Mouse (Mus musculus) midbrain, embryonic 16.5 days (tissue): ENCODE measurements around the gene Ctsd. TPM values are rescaled to one million over a fixed set of nuclear protein-coding genes. Genes with fewer than 3 reads are reported as not detected.

ENCODE experiments used
- ATAC-seq: fragments of 200-750 bp; cut with Nextera tagmentation; 2 replicates; pipeline ENCODE4 v1.8.0; 2017; ENCODE audit warnings: moderate TSS enrichment
- H3K27ac ChIP-seq: fragments of 300-500 bp; sonication (generic); 2 replicates; pipeline ENCODE4 v1.5.1; 2014; ENCODE audit warnings: mild to moderate bottlenecking, low read length, mixed read lengths
- H3K27me3 ChIP-seq: fragments of 300-500 bp; sonication (generic); 2 replicates; pipeline ENCODE4 v1.6.1; 2014; ENCODE audit warnings: low read depth, low read length, mixed read lengths; ENCODE audit not compliant: control insufficient read depth, insufficient read depth
- H3K36me3 ChIP-seq: fragments of 300-500 bp; sonication (generic); 2 replicates; pipeline ENCODE4 v1.6.1; 2014; ENCODE audit warnings: mild to moderate bottlenecking, low read length, moderate library complexity, mixed read lengths; ENCODE audit not compliant: control insufficient read depth, insufficient read depth
- H3K4me1 ChIP-seq: fragments of 300-500 bp; sonication (generic); 2 replicates; pipeline ENCODE4 v1.6.1; 2014; ENCODE audit warnings: mild to moderate bottlenecking, low read length, mixed read lengths; ENCODE audit not compliant: control insufficient read depth, insufficient read depth
- H3K4me2 ChIP-seq: fragments of 300-500 bp; sonication (generic); 2 replicates; pipeline ENCODE4 v1.6.1; 2014; ENCODE audit warnings: mild to moderate bottlenecking, low read length, mixed read lengths
- H3K4me3 ChIP-seq: fragments of 300-500 bp; sonication (generic); 2 replicates; pipeline ENCODE4 v1.5.1; 2014; ENCODE audit warnings: low read depth, mild to moderate bottlenecking, low read length, moderate library complexity, mixed read lengths
- H3K9ac ChIP-seq: fragments of 300-500 bp; sonication (generic); 2 replicates; pipeline ENCODE4 v1.6.1; 2014; ENCODE audit warnings: low read depth, low read length, mixed read lengths
- H3K9me3 ChIP-seq: fragments of 300-500 bp; sonication (generic); replicated peaks from 2 replicates; pipeline ENCODE4 v1.6.1; 2014; ENCODE audit warnings: mild to moderate bottlenecking, low read length, mixed read lengths; ENCODE audit not compliant: control insufficient read depth, poor library complexity, severe bottlenecking
- WGBS: fragments of 180-500 bp; shearing (Covaris S2); extraction: QIAGEN DNeasy Blood & Tissue Kit; methylation state at CpG from one replicate; pipeline ENCODE4 v1.1.7; 2014; 5-methylcytosine and 5-hydroxymethylcytosine counted together
- polyA plus RNA-seq: library from polyadenylated mRNA; unstranded; fragments of >200 nt; fragmentation: Nextera tagmentation; extraction: Ambion mirVana; gene quantifications from 2 replicates; pipeline ENCODE4 v1.2.1, GENCODE M21; 2015

Ctsd gene
- polyA plus RNA-seq, 1 experiment from 2014 or later: 289 TPM

DNA sequence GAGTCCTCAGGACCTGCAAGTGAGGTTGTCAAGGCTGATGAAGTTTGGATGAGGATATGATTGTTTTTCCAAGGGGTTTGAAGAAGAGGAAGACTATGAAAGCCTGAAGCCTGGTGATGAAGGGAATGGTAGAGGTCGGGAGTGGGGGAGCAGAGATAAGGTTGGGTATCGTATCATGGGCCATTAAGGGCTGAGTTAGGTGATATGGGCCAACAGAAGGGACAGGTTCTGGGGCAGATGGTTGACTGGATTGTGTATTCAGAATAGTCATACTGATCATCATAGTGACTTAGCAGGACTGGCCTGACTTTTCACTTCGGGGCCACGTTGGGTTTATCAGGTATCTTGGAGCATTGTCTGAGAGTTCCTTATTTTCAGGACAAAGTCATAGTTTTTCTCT lies 7.6 kb upstream of the Ctsd start:
- 83% methylated on average over 4 of the region's 4 CpGs for WGBS
- H3K36me3 ChIP-seq: no peaks in the 10 kb centered on the region
- no peaks in the 10 kb centered on the region for H3K9me3 ChIP-seq
- H3K4me2 ChIP-seq: no peak overlapping the region
- ATAC-seq: no peak
- H3K27me3 ChIP-seq: no peaks in the 10 kb centered on the region
- H3K4me1 ChIP-seq: no peaks in the 10 kb centered on the region
- H3K9ac ChIP-seq: no peak overlapping the region
- H3K4me3 ChIP-seq: no peak overlapping the region
- no peak overlapping the region for H3K27ac ChIP-seq

GRCm38 (mm10) chr7:142394261-142395190 lies 6.7 kb upstream of the Ctsd start:
- no peaks in the 10 kb centered on the region for H3K27me3 ChIP-seq
- no peak for ATAC-seq
- 70% methylated on average over 6 of the region's 6 CpGs for WGBS
- H3K27ac ChIP-seq: no peak overlapping the region
- H3K9me3 ChIP-seq: no peaks in the 10 kb centered on the region
- H3K4me1 ChIP-seq: no peaks in the 10 kb centered on the region
- no peak overlapping the region for H3K9ac ChIP-seq
- no peaks in the 10 kb centered on the region for H3K36me3 ChIP-seq
- no peak overlapping the region for H3K4me2 ChIP-seq
- H3K4me3 ChIP-seq: no peak overlapping the region

DNA sequence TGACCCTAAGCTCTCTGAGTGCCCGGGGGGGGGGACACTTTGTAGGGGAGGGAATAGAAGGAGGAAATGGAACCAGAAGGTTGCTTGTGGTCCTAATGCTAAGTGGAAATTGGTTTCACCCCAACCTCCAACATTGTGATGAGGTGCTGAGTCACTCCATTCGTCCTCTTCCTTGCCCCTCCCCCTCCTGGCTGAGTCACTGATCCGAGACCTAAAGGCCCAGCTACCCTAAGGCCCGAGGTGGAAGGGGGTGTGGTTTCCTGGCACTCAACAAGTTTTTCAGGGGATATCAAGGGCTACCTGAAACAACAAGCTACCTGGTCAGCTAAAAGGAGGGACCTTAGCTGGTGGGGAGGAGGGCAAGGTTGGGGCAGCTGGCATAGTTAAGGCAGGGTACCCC lies 5.4 kb upstream of the Ctsd start:
- Histone ChIP-seq H3K27ac (no peak overlapping the region), H3K4me3 (no peak overlapping the region), H3K4me1 (no peaks in the 10 kb centered on the region), H3K4me2 (no peak overlapping the region), H3K9me3 (no peaks in the 10 kb centered on the region), H3K9ac (no peak overlapping the region), H3K36me3 (no peaks in the 10 kb centered on the region), H3K27me3 (no peaks in the 10 kb centered on the region)
- 18% methylated on average over 4 of the region's 4 CpGs for WGBS
- no peak for ATAC-seq

- Histone ChIP-seq H3K36me3 (no peaks in the 10 kb centered on the region), H3K9me3 (no peaks in the 10 kb centered on the region), H3K4me2 (no peak overlapping the region), H3K27ac (no peak overlapping the region), H3K4me1 (peaks cover 6% of the 10 kb centered on the region), H3K27me3 (no peaks in the 10 kb centered on the region), H3K4me3 (no peak overlapping the region), H3K9ac (no peak overlapping the region)
- ATAC-seq: no peak
- WGBS: 65% methylated on average over 4 of the region's 4 CpGs
Observed at GRCm38 (mm10) chr7:142391609-142392008, 3.8 kb upstream of the Ctsd start.

DNA sequence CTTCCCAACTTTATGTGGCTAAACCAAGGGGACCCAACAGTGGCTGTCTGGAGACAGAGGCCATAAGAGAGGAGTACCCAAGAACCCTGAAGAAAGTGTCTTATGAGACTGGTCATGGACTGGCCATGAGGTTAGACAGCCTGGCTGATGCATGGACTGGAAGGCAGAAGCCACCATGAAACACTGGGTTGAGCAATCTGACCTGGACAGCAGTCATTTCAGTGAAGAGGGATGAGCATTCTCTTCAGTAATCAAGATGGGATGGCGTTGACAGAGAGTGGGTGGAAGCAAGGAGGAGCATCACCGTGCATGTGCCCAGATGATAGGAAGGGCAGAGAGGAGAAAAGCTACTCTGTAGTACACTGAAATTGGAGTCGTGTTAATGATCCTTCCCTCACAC lies 3.3 kb upstream of the Ctsd start:
- no peaks in the 10 kb centered on the region for H3K9me3 ChIP-seq
- H3K36me3 ChIP-seq: no peaks in the 10 kb centered on the region
- no peak for ATAC-seq
- no peak overlapping the region for H3K9ac ChIP-seq
- H3K4me1 ChIP-seq: peaks cover 11% of the 10 kb centered on the region
- no peaks in the 10 kb centered on the region for H3K27me3 ChIP-seq
- WGBS: 79% methylated on average over 3 of the region's 3 CpGs
- no peak overlapping the region for H3K4me3 ChIP-seq
- no peak overlapping the region for H3K27ac ChIP-seq
- no peak overlapping the region for H3K4me2 ChIP-seq

GRCm38 (mm10) chr7:142389961-142390650 lies 2.3 kb upstream of the Ctsd start:
- H3K36me3 ChIP-seq: no peaks in the 10 kb centered on the region
- no peak overlapping the region for H3K27ac ChIP-seq
- WGBS: 84% methylated on average over 3 of the region's 3 CpGs
- H3K4me3 ChIP-seq: no peak overlapping the region
- no peak overlapping the region for H3K4me2 ChIP-seq
- H3K27me3 ChIP-seq: no peaks in the 10 kb centered on the region
- H3K9ac ChIP-seq: no peak overlapping the region
- H3K4me1 ChIP-seq: peaks cover 18% of the 10 kb centered on the region
- no peak for ATAC-seq
- H3K9me3 ChIP-seq: no peaks in the 10 kb centered on the region

DNA sequence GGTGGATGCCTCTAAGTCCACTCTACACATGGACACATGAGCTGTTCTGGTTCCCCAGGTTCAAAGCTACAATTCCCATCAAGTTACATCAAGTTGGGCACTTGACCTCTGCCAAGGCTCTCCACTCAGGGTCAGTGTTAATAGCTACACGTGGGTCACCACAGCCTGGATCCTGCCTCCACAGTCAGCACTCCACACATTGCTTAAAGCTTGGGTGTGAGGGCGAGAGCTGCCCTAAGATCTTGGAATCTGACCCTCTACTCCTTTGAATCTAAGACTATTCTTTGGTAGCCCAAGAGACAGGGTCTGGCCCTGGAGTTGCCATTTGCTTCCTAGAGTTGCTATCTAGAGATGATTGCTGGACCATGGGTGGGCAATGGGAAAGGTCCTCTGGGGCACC lies 902 bp upstream of the Ctsd start:
- WGBS: 100% methylated on average over 2 of the region's 2 CpGs
- H3K9me3 ChIP-seq: no peaks in the 10 kb centered on the region
- no peak for ATAC-seq
- H3K4me1 ChIP-seq: peaks cover 18% of the 10 kb centered on the region
- H3K9ac ChIP-seq: no peak overlapping the region
- H3K36me3 ChIP-seq: peaks cover 7% of the 10 kb centered on the region; the same call in 1 of the 2 replicates
- no peak overlapping the region for H3K4me2 ChIP-seq
- H3K27me3 ChIP-seq: no peaks in the 10 kb centered on the region
- no peak overlapping the region for H3K27ac ChIP-seq
- no peak overlapping the region for H3K4me3 ChIP-seq

DNA sequence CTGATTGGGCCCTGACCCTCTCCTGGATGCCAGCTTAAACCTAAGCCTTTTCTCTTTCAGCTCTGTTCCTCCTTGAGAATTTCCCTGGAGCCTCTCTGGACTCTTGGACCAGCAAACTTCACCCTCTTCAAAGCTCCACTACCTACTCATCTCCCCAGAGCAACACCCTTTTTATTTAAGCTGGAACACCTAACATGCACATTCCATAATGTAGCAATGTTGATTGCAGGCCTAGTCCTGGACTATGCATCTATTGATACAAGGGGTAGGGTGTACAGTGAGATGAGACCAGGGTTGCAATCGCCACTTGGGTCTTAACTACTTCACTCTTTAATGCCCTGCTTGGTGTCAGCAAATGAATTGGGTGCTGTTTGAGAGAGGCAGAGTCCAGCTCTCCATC lies 360 bp upstream of the Ctsd start:
- no peaks in the 10 kb centered on the region for H3K27me3 ChIP-seq

GRCm38 (mm10) chr7:142386621-142387201 lies 1.1 kb downstream of the Ctsd start:
- ATAC-seq: no peak
- 55% methylated on average over 6 of the region's 6 CpGs for WGBS
- H3K9ac ChIP-seq: peak overlapping the region; percentile 80
- peaks cover 18% of the 10 kb centered on the region for H3K36me3 ChIP-seq
- H3K4me3 ChIP-seq: peak overlapping the region; percentile 65
- H3K27me3 ChIP-seq: no peaks in the 10 kb centered on the region
- peak overlapping the region; percentile 90 for H3K4me2 ChIP-seq
- H3K9me3 ChIP-seq: no peaks in the 10 kb centered on the region
- no peak overlapping the region for H3K27ac ChIP-seq
- H3K4me1 ChIP-seq: peaks cover 18% of the 10 kb centered on the region

More for the DNA sequence above, 360 bp upstream of the Ctsd start:
- H3K36me3 ChIP-seq: peaks cover 7% of the 10 kb centered on the region; the same call in 1 of the 2 replicates
- peak overlapping the region; percentile 39 for H3K27ac ChIP-seq
- peak overlapping the region; percentile 90 for H3K4me2 ChIP-seq
- H3K4me3 ChIP-seq: peak overlapping the region; percentile 65
- peak overlapping the region; percentile 80; the same call in 1 of the 2 replicates for H3K9ac ChIP-seq
- WGBS: 96% methylated on average over 1 of the region's 1 CpGs
- peak; percentile 41 for ATAC-seq
- H3K4me1 ChIP-seq: peaks cover 18% of the 10 kb centered on the region
- H3K9me3 ChIP-seq: no peaks in the 10 kb centered on the region
